Mouse (Mus musculus): ENCODE measurements at regions not wholly inside any gene's neighbourhood (a gene's known extent, or its start where the extent isn't known, plus 50 kb on each side); places are given as distances from the start of the nearest gene placed in this dataset.

GRCm38 (mm10) chr9:80600019-80600418 is 134.7 kb upstream of the Impg1 start:
- Histone ChIP-seq H3K27me3 (ENCODE audit: control insufficient read depth, insufficient read depth, low read length, poor library complexity, severe bottlenecking) (no peaks in the 10 kb centered on the region), H3K36me3 (ENCODE audit: control insufficient read depth, insufficient read depth, low read length, poor library complexity, severe bottlenecking) (no peaks in the 10 kb centered on the region)
- no peak for DNase-seq (ENCODE audit: low read depth, low spot score)

DNA sequence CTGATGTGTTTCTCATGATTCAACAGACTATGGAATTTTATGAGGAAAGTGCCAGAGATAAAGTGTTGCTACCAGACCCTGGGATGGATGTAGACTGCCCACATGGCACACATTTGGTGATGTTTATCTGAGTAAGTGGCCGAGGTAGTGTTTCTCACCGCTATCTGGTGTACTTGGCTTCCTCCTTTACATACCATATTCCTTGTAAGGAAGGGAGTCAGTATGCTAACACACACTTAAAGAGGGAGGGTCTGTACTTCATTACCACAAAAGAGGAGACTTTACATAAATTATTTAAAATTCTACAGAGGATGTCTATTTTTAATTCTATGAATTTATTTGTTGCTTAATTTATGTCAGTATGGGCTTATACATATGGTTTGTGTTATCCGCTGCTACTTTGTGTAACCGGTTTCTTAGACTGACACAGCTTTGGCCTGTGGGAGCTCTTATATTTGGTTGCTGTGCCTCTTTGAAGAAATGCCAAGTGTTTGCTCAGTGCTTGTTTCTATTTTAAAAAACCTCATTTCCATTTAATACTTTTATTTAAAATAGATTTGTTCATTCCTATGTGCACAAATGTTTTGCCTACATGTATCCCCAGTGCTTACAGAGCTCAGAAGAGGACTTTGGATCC is 100.2 kb upstream of the Impg1 start:
- no peak for DNase-seq (ENCODE audit: low read depth, low spot score)
- Histone ChIP-seq H3K36me3 (ENCODE audit: control insufficient read depth, insufficient read depth, low read length, poor library complexity, severe bottlenecking) (no peaks in the 10 kb centered on the region), H3K27me3 (ENCODE audit: control insufficient read depth, insufficient read depth, low read length, poor library complexity, severe bottlenecking) (no peaks in the 10 kb centered on the region)

DNA sequence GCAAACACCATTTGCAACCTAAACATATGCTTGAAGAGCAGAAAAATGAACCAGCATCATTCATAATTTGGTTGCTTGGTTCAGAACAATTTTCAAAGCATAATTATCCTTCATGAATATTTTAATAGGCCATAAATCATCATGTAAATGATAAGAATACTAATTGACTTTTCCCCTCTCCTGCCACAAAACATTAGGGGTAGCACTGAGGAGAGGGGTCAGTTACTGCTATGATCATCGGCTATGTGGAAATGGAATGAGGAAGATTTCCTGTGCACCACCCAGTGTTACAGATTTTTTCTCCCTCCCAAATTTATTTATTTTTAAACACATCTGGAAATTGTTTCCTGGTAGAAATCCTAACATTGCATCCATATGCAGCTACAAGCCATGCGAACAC is 98.4 kb upstream of the Impg1 start:
- H3K27me3 ChIP-seq (ENCODE audit: control insufficient read depth, insufficient read depth, low read length, poor library complexity, severe bottlenecking): no peaks in the 10 kb centered on the region
- no peaks in the 10 kb centered on the region for H3K36me3 ChIP-seq (ENCODE audit: control insufficient read depth, insufficient read depth, low read length, poor library complexity, severe bottlenecking)
- no peak for DNase-seq (ENCODE audit: low read depth, low spot score)

GRCm38 (mm10) chr9:80555531-80556067 is 90.3 kb upstream of the Impg1 start:
- no peak for DNase-seq (ENCODE audit: low read depth, low spot score)

More at GRCm38 (mm10) chr9:80555531-80556067, 90.3 kb upstream of the Impg1 start:
- Histone ChIP-seq H3K27me3 (ENCODE audit: control insufficient read depth, insufficient read depth, low read length, poor library complexity, severe bottlenecking) (no peaks in the 10 kb centered on the region), H3K36me3 (ENCODE audit: control insufficient read depth, insufficient read depth, low read length, poor library complexity, severe bottlenecking) (no peaks in the 10 kb centered on the region)

All from splenic B cell, adult 2 months (primary cell).